Mouse (Mus musculus) left cerebral cortex, adult 11 months (tissue): ENCODE measurements around the gene Fis1.
"Not testable (repeated sequence)": the region's sequence is repeated elsewhere in the genome, so short reads cannot be mapped to it uniquely, and the experiment has no call there.

ENCODE experiments used
- DNase-seq: peaks from one replicate; pipeline ENCODE4 v3.0.0; 2022; ENCODE audit warnings: low spot score

Fis1 gene

DNA sequence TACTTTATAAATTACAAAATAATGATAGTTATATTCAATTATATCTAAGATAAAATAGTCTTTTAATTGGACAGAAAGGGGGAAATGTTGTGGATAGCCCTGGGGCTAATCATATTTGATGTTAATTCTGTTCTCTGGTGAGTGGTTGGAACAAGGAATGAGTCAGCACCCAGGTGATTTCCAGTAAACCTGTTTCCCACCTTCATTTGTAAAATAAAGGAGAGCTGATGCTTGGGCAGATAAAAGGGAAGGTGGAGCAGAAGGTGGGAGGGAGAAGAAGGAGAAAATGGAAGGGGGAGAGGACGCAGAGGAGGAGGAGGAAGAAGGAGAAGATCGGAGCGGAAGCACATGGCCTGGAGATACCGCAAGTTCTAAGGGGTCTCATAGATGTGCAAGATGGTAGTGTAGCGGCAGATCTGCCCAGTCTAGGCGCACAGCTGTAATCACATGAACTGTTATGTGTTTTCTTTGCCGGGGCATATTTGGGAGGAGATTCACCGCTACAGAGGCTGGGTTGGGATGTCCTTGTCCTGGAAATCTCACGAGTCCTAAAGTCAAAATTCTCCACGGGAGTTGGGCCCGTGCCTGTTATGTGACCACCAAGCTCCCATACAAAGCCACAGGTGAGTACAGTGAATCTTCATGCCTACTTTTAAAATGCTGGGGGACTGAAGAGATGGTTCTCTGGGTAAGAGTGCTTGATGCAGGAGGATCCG, 12.1 kb upstream of the Fis1 start:
- DNase-seq: no peak

GRCm38 (mm10) chr5:136942781-136943180, 10.3 kb upstream of the Fis1 start:
- no peak for DNase-seq

- no peak for DNase-seq
Measured at GRCm38 (mm10) chr5:136943382-136943781, 9.7 kb upstream of the Fis1 start.

GRCm38 (mm10) chr5:136945084-136945483, 8.0 kb upstream of the Fis1 start:
- no peak for DNase-seq

DNA sequence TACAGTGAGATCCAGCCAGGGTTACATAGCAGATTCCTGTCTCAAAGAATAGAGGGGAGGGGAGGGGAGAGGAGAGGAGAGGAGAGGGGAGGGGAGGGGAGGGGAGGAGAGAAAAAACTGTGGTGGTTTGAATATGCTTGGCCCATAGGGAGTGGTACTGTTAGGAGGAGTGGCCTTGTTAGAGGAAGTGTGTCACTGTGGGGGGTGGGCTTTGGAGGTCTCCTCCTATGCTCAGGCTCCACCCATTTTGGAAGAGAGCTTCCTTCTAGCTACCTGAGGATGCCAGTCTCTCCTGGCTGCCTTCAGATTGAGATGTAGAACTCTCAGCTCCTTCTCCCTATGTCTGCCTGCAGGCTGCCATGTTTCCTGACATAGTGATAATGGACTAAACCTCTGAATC, 5.2 kb upstream of the Fis1 start:
- no peak for DNase-seq

- DNase-seq: not testable (repeated sequence)
Measured at GRCm38 (mm10) chr5:136949551-136950336, 3.3 kb upstream of the Fis1 start.

DNA sequence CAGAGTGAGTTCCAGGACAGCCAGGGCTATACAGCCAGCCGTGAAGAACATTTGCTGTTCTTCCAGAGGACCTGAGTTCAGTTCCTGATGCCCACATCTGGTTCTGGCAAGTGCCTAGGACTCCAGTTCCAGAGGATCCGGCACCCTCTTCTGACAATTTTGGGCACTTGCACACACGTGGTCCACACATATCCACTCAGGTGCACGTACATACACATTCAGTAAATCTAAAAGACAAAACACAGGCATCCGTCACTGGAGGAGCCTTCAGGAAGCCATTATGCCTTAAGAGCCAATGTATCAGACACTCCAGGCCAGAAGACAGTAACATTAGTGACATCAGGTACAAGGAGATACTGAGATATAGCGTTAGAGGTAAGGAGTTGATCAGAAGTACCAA, 2.6 kb upstream of the Fis1 start:
- no peak for DNase-seq

DNA sequence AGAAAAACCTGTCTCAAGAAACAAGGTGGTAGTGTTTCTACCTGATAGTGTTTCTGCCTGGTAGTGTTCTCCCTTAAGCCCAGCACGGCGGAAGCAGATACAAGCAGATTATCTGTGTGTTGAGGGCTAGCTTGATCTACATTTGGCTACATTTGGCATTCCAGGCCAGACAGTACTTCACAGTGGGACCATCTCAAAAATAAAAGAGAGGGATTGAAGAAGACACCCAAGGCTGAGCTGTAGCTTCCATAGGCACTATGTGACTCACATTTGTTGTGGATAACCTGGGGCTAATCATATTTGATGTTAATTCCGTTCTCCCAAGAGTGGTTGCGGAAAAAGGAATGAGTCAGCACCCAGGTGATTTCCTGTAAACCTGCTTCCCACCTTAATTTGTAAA, 922 bp upstream of the Fis1 start:
- no peak for DNase-seq

GRCm38 (mm10) chr5:136953440-136953951, 421 bp downstream of the Fis1 start:
- DNase-seq: no peak

DNA sequence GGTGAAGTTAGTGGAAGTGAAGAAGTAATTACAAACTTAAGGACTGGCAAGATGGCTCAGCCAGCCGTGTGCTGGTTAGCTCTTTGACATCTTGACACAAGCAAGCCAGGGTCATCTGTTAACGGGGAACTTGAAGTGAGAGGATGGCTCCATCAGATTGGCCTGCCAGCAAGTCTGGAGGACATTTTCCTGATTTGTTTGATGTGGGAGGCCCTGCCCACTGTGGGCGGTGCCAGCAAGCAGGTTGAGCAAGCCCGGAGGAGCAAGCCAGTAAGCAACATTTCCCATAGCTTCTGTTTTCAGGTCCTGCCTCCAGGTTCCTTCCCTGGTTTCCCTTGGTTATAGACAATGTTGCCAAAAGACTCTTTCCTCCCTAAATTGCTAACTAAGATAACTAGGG, 2.5 kb downstream of the Fis1 start:
- no peak for DNase-seq

GRCm38 (mm10) chr5:136957250-136957649, 4.2 kb downstream of the Fis1 start:
- DNase-seq: no peak

DNA sequence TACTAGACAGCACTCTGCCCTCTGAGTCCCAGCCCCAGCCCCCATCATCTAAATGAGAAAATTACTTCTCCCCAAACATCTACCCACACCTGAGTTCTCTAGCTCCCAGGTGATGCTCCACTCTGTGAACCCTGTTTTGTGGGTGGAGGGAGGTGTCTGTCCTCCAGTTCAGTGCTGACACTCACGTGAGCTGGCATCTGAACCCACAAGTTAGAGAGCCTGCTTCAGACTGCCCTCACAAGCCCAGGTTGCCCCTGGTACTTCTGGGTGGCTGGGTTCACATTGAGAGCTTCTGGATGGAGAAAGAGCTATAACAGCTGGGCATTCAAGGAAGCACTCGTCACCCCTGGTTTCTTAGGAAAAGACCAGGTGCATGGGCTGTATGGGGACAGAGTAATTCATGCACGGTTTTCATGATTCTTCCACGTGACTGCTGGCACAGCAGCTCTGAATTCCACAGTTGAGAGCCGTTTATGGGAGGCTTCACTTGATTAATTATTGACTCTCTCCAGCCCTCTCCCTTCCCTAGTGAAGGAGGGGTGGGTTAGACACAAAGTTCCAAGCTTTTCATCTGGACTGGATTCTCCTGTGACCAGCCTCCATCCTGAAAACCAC, 6.0 kb downstream of the Fis1 start:
- DNase-seq: no peak

DNA sequence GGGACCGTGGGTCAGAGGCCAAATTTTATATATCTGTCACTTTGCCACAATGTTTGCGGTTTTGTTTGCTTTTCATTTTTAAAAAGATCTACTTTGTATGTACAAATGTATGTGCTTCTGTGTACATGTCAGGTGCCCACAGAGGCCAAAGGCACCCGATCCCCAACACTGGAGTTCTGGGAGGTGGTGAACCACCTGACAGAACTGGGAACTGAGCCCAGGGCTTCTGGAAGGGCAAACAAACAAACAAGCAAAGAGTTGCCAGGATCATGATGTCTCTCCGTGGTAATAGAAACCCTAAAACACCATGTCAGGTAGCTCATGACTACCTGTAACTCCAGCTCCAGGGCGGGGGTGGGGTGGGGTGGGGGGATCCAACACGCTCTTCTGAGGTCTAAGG, 7.0 kb downstream of the Fis1 start:
- no peak for DNase-seq

DNA sequence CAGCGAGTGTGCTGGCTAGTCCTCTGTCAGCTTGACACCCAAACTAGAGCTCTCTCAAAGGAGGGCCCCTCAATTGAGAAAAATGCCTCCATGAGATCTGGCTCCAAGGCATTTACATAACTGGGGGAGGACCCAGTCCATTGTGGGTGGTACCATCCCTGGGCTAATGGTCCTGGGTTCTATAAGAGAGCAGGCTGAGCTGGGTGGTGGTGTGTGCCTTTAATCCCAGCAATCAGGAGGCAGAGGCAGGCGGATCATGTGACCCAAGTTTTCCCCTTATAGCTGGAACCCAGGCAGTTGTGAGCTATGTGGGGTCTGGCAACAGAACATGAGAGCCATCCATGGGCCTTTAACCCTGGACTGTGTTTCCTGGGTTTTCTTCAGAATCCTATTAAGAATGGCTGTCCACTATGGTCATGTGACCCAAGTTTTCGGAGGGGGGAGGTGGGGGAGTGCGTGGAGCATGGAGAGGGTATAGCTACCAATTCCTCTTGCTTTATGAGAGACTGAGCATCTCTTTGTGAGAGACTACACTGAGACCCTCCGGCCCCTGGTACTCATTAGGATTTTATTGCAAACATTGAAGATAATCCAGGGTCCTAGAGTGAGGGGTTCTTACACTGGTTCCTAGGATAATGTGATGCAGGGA, 8.4 kb downstream of the Fis1 start:
- no peak for DNase-seq

- DNase-seq: peak; percentile 84
Measured at GRCm38 (mm10) chr5:136961983-136962461, 8.9 kb downstream of the Fis1 start.

DNA sequence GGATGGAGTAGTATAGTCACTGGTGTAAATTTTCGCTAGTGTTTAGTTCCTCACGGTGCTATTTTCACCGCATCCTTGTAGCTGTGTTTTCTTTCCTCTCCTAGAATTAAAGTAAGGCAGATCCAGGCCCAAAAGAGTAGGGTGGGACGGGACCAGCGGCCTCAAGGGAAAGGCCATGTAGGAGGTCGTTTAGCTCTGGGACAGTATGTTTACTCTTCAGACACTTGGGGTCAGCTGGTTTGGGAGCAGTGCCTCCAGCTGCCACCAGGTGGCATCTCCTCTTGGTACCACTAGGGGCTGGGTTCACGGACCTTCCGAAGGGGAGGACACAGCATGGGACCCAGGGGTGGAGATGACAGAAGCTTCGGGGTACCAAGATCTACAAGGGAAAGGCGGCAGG, 9.4 kb downstream of the Fis1 start:
- peak; percentile 73 for DNase-seq

DNA sequence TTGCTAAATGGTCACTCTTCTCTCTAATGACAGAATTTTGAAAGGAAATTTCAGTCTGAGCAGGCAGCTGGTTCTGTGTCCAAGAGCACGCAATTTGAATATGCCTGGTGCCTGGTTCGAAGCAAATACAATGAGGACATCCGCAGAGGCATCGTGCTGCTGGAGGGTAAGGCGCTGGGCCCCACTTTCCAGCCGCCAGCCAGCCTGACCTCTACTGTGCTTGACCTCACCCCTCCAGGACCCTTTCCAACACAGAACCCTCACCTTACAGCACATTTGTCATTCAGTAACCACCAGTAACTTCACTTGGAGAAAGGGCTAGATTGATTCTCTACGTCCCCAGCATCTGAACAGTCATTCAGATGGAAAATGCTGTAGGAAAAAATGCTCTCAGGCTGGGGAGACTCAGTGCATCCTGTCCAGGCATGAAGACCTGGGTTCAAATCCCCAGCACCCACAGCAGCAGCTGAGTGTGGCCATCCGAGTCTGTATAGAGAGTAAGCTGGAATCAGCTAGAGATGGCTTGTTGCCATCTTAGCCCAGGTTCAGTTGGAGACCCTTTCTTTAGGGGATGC, 10.0 kb downstream of the Fis1 start:
- no peak for DNase-seq

GRCm38 (mm10) chr5:136965210-136965609, 12.1 kb downstream of the Fis1 start:
- DNase-seq: no peak

DNA sequence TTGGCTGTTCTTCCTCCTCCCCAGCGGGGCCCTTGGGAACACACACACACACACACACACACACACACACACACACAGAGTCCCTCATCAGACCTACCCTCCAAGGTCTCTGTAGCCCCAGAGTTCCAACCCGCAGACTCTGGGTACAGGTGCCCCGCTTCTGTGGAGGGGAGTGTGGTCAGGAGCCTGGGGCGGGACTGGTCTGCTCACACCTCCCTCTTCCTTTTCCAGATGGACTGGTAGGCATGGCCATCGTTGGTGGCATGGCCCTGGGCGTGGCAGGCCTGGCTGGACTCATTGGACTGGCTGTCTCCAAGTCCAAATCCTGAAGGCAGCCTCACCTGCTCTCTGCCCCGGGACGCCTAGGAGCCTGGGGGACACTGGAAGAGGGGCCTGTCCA, 12.6 kb downstream of the Fis1 start:
- no peak for DNase-seq

DNA sequence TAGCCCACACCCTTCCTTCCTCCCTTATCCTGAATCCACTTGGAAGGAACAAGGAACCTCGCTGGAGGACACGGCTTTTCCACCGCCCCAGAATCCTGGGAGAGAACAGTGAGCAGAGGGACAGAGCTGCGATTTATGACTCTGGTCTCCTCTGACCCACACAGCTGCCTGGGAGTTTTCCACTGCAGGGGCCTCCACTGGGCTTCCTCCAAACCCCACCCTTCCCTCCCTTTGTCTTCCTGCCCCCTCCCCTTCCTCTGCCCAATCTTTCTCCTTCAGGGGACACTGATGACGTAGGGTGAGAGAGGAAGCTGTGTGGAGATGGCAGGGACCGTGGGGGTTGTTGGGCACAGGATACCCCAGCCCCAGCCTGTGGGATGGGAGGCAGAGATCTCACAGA, 13.3 kb downstream of the Fis1 start, which contains the start of gene Cldn15:
TSS of gene Cldn15 (plus strand) at position 286 of the 400 bp plus-strand sequence.
- DNase-seq: no peak

GRCm38 (mm10) chr5:136966861-136967455, 13.9 kb downstream of the Fis1 start:
- DNase-seq: no peak
